Mouse (Mus musculus) kidney, adult 10 weeks (tissue): Measurements from ENCODE around the gene Matn3. TPM values are rescaled to one million over a fixed set of nuclear protein-coding genes. Genes with fewer than 3 reads are reported as not detected.

Experiments used
- polyA plus RNA-seq: library from polyadenylated mRNA; stranded (reverse); fragments of 350-450 nt; fragmentation: Illumina TruSeq; extraction: RNeasy Lipid Tissue Mini Kit (QIAGEN cat#74804); gene quantifications from one replicate; pipeline ENCODE4 v1.2.3, GENCODE M21; 2014; ENCODE audit warnings: low read depth, low replicate concordance

The Matn3 gene
- polyA plus RNA-seq: not detected

GRCm38 (mm10) chr12:8947714-8948464 is at the start of gene Matn3:
Gene Matn3, plus strand, starts transcription at chr12:8947929.

GRCm38 (mm10) chr12:8921394-8922368 is 26.0 kb upstream of the Matn3 start, which contains the start of gene Laptm4a:
Gene Laptm4a, plus strand, starts transcription at chr12:8921664.

DNA sequence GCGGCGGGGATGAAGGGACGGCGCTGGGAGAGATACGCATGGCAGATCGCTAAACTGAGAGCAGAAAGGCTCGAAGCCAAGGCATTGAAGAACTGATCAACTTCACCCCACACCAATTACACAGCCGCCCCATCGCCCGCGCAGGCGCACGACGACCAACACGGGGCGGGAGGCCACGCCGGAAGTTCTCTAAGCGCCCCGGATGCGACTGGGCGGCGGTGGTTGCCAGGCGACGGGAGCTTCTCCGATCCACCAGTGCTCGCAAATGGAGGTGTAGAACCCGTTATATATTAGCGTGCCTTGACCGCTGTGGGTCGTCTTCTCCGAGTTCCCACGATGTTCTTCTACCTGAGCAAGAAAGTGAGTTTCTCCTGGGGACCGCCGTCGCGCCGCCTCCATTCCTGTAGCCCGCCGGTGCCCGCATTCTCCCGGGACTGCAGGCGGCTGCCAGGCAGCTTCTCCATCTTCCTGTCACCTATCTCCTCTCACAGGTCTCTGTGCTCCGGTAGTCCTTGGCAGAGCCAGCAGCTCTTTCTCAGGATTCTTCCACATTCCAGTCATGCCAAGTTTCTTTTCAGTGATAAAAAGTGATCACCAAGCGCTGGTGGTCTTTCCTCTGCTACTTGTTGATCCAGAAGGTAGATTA is 26.2 kb downstream of the Matn3 start, which contains the start of gene Wdr35:
TSS of gene Wdr35 (plus strand) at position 73 of the 646 bp plus-strand sequence.

Other genes with a start within 250 kb of the Matn3 start
- 2.5 TPM for gene Sdc1, start 176.6 kb upstream of the Matn3 start, polyA plus RNA-seq
- gene Laptm4a, start 26.3 kb upstream of the Matn3 start, polyA plus RNA-seq: 829 TPM
- gene Wdr35, start 26.0 kb downstream of the Matn3 start, polyA plus RNA-seq: 24.6 TPM
- 88.4 TPM for gene Ttc32, start 82.1 kb downstream of the Matn3 start, polyA plus RNA-seq